Mouse (Mus musculus) brown adipose tissue, adult 24 weeks (tissue): ENCODE measurements around the gene Cryzl2. TPM values are rescaled to one million over a fixed set of nuclear protein-coding genes. Genes with fewer than 3 reads are reported as not detected.

Experiments
- H3K27ac ChIP-seq: fragments of 200-500 bp; replicated peaks from 2 replicates; pipeline ENCODE4 v1.5.1; 2012; ENCODE audit warnings: low read depth, mild to moderate bottlenecking, low read length
- H3K4me1 ChIP-seq: fragments of 200-500 bp; 2 replicates; pipeline ENCODE4 v1.6.1; 2012; ENCODE audit warnings: low read length, mixed read lengths; ENCODE audit not compliant: control insufficient read depth, insufficient read depth, insufficient read length
- H3K4me3 ChIP-seq: fragments of 200-500 bp; 2 replicates; pipeline ENCODE4 v1.5.1; 2012; ENCODE audit warnings: low read depth, mild to moderate bottlenecking, low read length, moderate library complexity; ENCODE audit not compliant: insufficient read depth
- polyA plus RNA-seq: library from polyadenylated mRNA; stranded (reverse); fragments of >200 nt; gene quantifications from 2 replicates; pipeline ENCODE4 v1.2.4, GENCODE M21; 2012; ENCODE audit not compliant: missing spikeins, insufficient read depth, insufficient read length

Cryzl2 gene
- polyA plus RNA-seq, 1 experiment: 21.4 TPM

DNA sequence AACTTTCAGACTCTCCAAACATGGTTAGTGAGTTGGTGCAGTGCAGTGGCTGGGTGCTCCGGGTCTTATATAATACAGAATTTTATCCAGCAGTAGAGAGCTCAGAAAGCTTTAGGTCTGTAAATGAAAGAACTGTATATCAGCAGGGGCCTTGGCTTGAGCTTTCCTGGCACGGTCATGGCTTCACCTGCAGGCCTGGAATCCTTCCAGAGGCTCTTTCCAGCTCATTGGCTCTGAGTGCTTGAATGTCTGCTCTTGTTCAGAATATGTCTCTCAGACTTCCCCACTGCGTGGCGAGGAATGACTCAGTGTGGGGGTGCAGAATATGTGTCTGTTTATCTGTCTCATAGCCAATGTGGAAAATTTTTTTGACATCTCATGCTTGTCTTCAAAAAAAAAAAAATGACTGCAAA is 59.7 kb downstream of the Cryzl2 start:
- H3K4me3 ChIP-seq: no peak overlapping the region
- H3K27ac ChIP-seq: no peak overlapping the region
- H3K4me1 ChIP-seq: no peaks in the 10 kb centered on the region

GRCm38 (mm10) chr1:157519396-157519795 is 61.0 kb downstream of the Cryzl2 start:
- Histone ChIP-seq H3K4me1 (no peaks in the 10 kb centered on the region), H3K27ac (no peak overlapping the region), H3K4me3 (no peak overlapping the region)

DNA sequence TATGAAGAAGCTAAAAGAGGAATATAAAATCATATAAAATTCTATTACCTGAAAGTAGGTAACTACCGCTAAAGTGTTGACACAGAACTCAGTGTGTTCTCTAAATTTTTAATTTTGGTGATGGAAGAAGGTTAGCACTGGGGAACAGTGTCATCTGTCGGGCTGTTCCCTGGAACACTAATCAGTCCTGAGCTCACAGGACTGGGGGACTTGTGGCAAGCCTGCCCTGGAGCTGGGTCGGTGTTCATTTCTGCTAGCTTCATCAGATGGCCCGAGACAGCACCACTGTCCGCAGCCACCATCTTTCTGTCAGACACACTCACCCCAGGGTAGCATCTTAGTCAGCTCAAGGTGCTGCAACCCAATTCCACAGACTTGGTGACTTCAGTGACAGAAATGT is 63.9 kb downstream of the Cryzl2 start:
- Histone ChIP-seq H3K4me1 (0 out of 2 replicates have a peak, but pooled peaks cover 4% of the 10 kb centered on the region), H3K27ac (no peak overlapping the region), H3K4me3 (no peak overlapping the region)

DNA sequence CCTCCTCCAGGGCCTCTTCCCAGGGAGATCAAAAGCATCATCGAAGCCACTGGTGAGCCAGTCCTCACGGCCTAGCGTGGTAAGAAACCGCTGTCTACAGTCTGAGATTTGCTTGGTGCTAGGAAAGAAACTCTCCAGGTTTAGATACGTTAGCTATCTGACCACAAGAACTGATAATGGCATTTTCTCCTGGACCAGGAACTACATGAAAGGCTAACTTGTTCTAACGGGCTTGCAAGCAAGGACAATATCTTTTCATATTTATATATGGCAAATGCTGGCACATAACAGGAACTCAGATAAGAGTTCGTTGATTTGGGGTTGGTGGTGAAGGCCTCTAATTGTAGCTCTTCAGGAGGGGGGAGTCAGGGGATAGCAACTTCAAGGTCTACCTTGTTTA is 66.4 kb downstream of the Cryzl2 start:
- H3K4me1 ChIP-seq: 0 out of 2 replicates have a peak, but pooled peaks cover 4% of the 10 kb centered on the region
- H3K27ac ChIP-seq: no peak overlapping the region
- H3K4me3 ChIP-seq: no peak overlapping the region

- H3K27ac ChIP-seq: no peak overlapping the region
- H3K4me1 ChIP-seq: 0 out of 2 replicates have a peak, but pooled peaks cover 4% of the 10 kb centered on the region
- H3K4me3 ChIP-seq: no peak overlapping the region
Measured at GRCm38 (mm10) chr1:157525692-157526354, 67.4 kb downstream of the Cryzl2 start.

DNA sequence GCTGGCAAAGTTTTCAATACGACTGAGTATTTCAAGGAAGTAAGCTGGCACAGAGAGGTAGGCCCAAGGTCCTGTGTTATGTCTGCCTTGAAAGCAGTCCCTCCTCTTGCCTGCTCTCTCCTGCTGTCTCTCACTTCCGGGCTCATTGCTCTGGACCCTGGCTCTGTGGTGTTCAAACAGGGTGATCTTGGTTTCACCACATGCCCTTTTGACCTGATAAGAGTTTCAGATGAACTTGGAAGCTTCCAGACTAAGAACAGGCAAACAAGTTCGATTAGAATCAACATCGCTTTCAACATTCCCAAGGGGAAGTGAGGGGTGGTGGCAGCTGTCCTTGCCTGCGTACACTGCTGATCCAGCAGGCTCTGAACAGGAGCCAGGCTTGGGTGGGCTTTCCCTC is 68.2 kb downstream of the Cryzl2 start:
- H3K4me1 ChIP-seq: 0 out of 2 replicates have a peak, but pooled peaks cover 4% of the 10 kb centered on the region
- no peak overlapping the region for H3K4me3 ChIP-seq
- no peak overlapping the region for H3K27ac ChIP-seq

DNA sequence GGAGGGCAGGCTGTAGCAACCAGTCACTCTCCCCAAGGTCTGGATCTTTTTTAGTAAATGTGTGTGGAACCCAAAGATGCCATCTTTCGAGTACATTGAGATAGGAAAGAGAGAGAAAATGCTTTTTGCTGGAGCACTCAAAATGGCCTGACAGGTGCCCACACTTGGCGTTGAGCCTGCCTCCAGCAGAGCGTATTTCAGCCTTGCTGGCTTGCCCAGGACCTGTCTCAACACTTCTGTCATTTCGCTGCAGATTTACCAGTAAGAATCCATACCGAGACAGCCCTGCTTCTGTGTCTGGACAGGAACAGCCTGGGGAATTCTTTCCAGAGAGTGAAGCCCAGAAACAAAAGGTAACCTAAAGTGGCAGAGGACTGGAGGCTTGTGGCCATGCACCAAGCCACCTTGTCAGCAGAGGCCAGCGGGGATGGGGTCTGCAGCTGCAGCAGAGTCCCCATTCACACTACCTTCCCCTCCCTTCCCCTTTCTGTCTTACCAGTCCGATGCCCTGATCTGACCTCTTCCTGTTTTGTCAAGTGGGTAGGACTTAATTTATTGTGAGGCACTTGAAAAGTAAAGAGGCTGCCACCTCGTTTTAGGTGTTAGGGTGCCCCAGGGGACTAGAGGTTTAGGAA is 74.6 kb downstream of the Cryzl2 start:
- H3K4me1 ChIP-seq: no peaks in the 10 kb centered on the region
- H3K4me3 ChIP-seq: no peak overlapping the region
- no peak overlapping the region for H3K27ac ChIP-seq

GRCm38 (mm10) chr1:157535571-157535970 is 77.2 kb downstream of the Cryzl2 start:
- no peak overlapping the region for H3K4me3 ChIP-seq
- H3K27ac ChIP-seq: no peak overlapping the region
- H3K4me1 ChIP-seq: no peaks in the 10 kb centered on the region

- Histone ChIP-seq H3K4me1 (no peaks in the 10 kb centered on the region), H3K27ac (no peak overlapping the region), H3K4me3 (no peak overlapping the region)
Measured at GRCm38 (mm10) chr1:157536471-157536870, 78.1 kb downstream of the Cryzl2 start.

DNA sequence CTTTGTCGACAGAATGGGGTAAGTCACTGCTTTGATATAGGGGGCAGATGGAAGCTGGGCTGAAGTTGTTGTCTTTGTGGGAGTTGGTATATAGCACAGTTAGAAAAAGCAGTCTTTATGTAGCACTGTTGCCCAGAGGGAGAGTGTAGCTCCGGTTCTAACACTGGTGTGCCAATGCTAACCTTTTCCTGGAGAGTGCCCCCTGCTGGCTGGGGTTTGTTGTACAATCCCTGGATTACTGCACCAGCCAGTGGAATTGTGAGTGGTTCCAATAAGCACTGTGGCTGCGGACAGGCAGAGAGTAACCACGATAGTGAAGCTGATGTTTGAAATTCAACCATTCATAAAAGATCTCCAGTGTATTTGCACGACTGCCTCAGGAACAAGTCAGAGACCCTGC is 79.3 kb downstream of the Cryzl2 start:
- Histone ChIP-seq H3K4me3 (no peak overlapping the region), H3K27ac (no peak overlapping the region), H3K4me1 (no peaks in the 10 kb centered on the region)

Other genes with a start within 250 kb of the Cryzl2 start
- 2.6 and 3.4 TPM in 2 replicates for gene Rasal2, start 46.0 kb upstream of the Cryzl2 start, polyA plus RNA-seq
- 1.4 and 2.5 TPM in 2 replicates for gene Sec16b, start 48.2 kb downstream of the Cryzl2 start, polyA plus RNA-seq